ENCODE assay signal across 8 mouse cellular contexts in the genomic region with DNA sequence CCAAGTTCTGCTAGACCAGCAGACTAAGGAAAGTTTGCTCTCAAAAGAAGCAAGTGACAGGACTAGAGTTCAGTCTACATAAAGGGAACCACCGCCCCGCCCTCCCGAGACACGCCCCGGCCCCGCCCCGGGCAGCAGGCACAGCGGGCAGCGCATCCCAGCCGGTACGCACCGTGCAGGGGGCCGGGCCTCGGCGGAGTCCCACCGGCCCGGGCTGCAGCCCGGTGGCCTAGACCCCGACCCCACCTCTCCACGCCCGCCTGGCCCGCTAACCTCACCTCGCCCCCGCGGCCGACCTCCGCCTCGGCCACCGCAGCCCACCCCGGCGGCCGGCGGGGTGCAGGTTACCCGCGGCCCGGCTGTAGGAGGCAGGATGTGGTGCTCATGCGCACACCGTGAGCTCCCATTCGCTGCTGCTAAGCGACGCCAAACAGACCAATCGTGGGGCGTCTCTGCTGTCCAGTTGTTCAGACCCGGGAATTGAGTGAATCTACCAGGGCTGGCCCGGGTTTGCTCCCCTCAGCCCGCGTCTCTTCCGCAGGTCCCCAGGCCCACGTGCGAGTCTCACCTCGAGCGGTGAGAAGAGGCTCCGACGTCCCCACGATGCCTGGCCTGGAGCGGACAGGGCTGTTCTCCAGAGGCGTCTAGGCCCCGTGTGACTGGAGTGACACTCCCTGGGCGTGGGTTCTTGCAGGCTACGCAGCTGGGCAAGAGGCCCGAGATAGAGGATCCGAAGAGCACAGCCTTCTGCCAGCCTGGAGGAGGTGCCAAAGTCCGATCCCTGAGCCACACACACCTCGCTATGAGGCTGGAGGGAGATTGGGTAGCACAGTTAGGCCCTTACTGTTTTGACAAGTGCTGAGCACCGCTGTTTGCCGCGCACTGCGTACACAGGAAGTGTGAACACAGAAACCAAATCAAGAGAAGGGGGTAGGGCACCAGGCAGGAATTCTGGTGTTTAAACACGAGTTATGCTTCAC. TPM values are rescaled to one million over a fixed set of nuclear protein-coding genes. Genes with fewer than 3 reads are reported as not detected.
DNase-seq lines count a peak whose midpoint lies in the region; ATAC-seq and TF ChIP-seq lines count a peak whose summit lies in the region.

A gene (minus strand): TSS at position 845 of the 980 bp plus-strand sequence.

- TF ChIP-seq POLR2A in heart, adult 2 months (IDR thresholded peaks at IDR 0.05; ENCODE audit: insufficient read depth, low read depth, low read length): peak; percentile 37; the same call in 1 of the 2 replicates

- peaks cover 27% of the 10 kb centered on the region for H3K4me1 ChIP-seq in embryonic facial prominence, embryonic 13.5 days
- peaks cover 3% of the 10 kb centered on the region; the same call in 1 of the 2 replicates for H3K4me1 ChIP-seq in heart, adult 2 months (ENCODE audit: control insufficient read depth, insufficient read depth, low read length)
- peaks cover 24% of the 10 kb centered on the region for H3K4me1 ChIP-seq in limb, embryonic 13.5 days
- H3K4me1 ChIP-seq in midbrain, embryonic 16.5 days (ENCODE audit: control insufficient read depth, insufficient read depth, low read length): peaks cover 22% of the 10 kb centered on the region

- peak within 1 kb of the TSS; percentile 91 for H3K4me2 ChIP-seq in embryonic facial prominence, embryonic 13.5 days
- peak within 1 kb of the TSS; percentile 93 for H3K4me2 ChIP-seq in limb, embryonic 13.5 days (replicated peaks)
- peak within 1 kb of the TSS; percentile 89 for H3K4me2 ChIP-seq in midbrain, embryonic 16.5 days (ENCODE audit: low read length)

- peak within 1 kb of the TSS; percentile 75 for H3K27ac ChIP-seq in embryonic facial prominence, embryonic 13.5 days
- H3K27ac ChIP-seq in heart, adult 2 months: peak within 1 kb of the TSS; percentile 82
- H3K27ac ChIP-seq in limb, embryonic 13.5 days: peak within 1 kb of the TSS; percentile 52; the same call in 1 of the 2 replicates
- peak within 1 kb of the TSS; percentile 81 for H3K27ac ChIP-seq in midbrain, embryonic 16.5 days (ENCODE audit: low read length)

- intact Hi-C loops in heart, adult 2 months (cut with DNase I): no loop called here

- TF ChIP-seq EP300 in heart, adult 2 months (IDR thresholded peaks at IDR 0.05; ENCODE audit: insufficient read depth, low read depth, low read length): no peak

- no peaks in the 10 kb centered on the region for H3K27me3 ChIP-seq in embryonic facial prominence, embryonic 13.5 days
- H3K27me3 ChIP-seq in heart, adult 2 months (ENCODE audit: control insufficient read depth, insufficient read depth, low read length): no peaks in the 10 kb centered on the region
- H3K27me3 ChIP-seq in limb, embryonic 13.5 days: peaks cover 2% of the 10 kb centered on the region; the same call in 1 of the 2 replicates
- H3K27me3 ChIP-seq in midbrain, embryonic 16.5 days (ENCODE audit: control insufficient read depth, insufficient read depth, low read depth, low read length): no peaks in the 10 kb centered on the region

- peak within 1 kb of the TSS; percentile 81 for H3K9ac ChIP-seq in embryonic facial prominence, embryonic 13.5 days
- peak within 1 kb of the TSS; percentile 77 for H3K9ac ChIP-seq in heart, adult 2 months (ENCODE audit: low read depth, low read length)
- H3K9ac ChIP-seq in limb, embryonic 13.5 days: peak within 1 kb of the TSS; percentile 80
- H3K9ac ChIP-seq in midbrain, embryonic 16.5 days (ENCODE audit: low read depth, low read length): peak within 1 kb of the TSS; percentile 85

- H3K79me2 ChIP-seq in heart, adult 2 months (replicated peaks; ENCODE audit: control insufficient read depth, insufficient read depth, low read length): no peaks in the 10 kb centered on the region

- H3K9me3 ChIP-seq in embryonic facial prominence, embryonic 13.5 days: no peaks in the 10 kb centered on the region
- H3K9me3 ChIP-seq in limb, embryonic 13.5 days: no peaks in the 10 kb centered on the region
- no peaks in the 10 kb centered on the region for H3K9me3 ChIP-seq in midbrain, embryonic 16.5 days (replicated peaks; ENCODE audit: control insufficient read depth, low read length, poor library complexity, severe bottlenecking)

- ATAC-seq in embryonic facial prominence, embryonic 13.5 days (ENCODE audit: insufficient number of reproducible peaks, insufficient read depth, low FRiP score, low TSS enrichment, low read depth): peak; percentile 97
- ATAC-seq in limb, embryonic 13.5 days (ENCODE audit: low FRiP score, low read depth): peak; percentile 98
- ATAC-seq in midbrain, embryonic 16.5 days: peak; percentile 95

- peak within 1 kb of the TSS; percentile 79 for H3K4me3 ChIP-seq in embryonic facial prominence, embryonic 13.5 days
- peak within 1 kb of the TSS; percentile 58 for H3K4me3 ChIP-seq in heart, adult 2 months
- peak within 1 kb of the TSS; percentile 82 for H3K4me3 ChIP-seq in limb, embryonic 13.5 days
- H3K4me3 ChIP-seq in midbrain, embryonic 16.5 days (ENCODE audit: low read depth, low read length): peak within 1 kb of the TSS; percentile 76

- DNase-seq in 3134 (ENCODE audit: extremely low read depth, insufficient read length, low spot score): peak; percentile 95
- peak; percentile 94 to 97 for DNase-seq in adrenal gland, postnatal 36 days
- DNase-seq in heart, adult 2 months: peak; percentile 92 to 96
- DNase-seq in kidney, adult 8-10 months: peak; percentile 91 to 92
- peak; percentile 91 to 95 for DNase-seq in spleen, postnatal 10 days (ENCODE audit: low spot score in 2 of 2)

- under 1% methylated on average over 68 of the region's 69 CpGs for WGBS in embryonic facial prominence, embryonic 13.5 days
- 2% methylated on average over 67 of the region's 69 CpGs for WGBS in heart, adult 2 months
- WGBS in limb, embryonic 13.5 days: under 1% methylated on average over 58 of the region's 69 CpGs
- 1% methylated on average over 58 of the region's 69 CpGs for whole genome bisulfite sequencing in midbrain, embryonic 16.5 days

- TF ChIP-seq CTCF in heart, adult 2 months (IDR thresholded peaks at IDR 0.05): no peak

- 0 out of 2 replicates have a peak, but pooled peaks cover 3% of the 10 kb centered on the region for H3K36me3 ChIP-seq in embryonic facial prominence, embryonic 13.5 days
- no peaks in the 10 kb centered on the region for H3K36me3 ChIP-seq in heart, adult 2 months (ENCODE audit: control insufficient read depth, insufficient read depth, low read length)
- no peaks in the 10 kb centered on the region for H3K36me3 ChIP-seq in limb, embryonic 13.5 days
- no peaks in the 10 kb centered on the region for H3K36me3 ChIP-seq in midbrain, embryonic 16.5 days (ENCODE audit: control insufficient read depth, insufficient read depth, low read length)

RNA-seq across cellular contexts. Expression of the gene that starts here (rescaled TPM):
- total RNA-seq in adrenal gland, postnatal 36 days (2021): 1 to 10 TPM; 5.2 to 6.3 TPM
- polyA plus RNA-seq in embryonic facial prominence, embryonic 13.5 days (2015; fragmentation: Nextera tagmentation; extraction: Ambion mirVana): 15.8 and 16.8 TPM in 2 replicates
- total RNA-seq in heart, adult 2 months (2021): 1 to 10 TPM; 3.9 to 5.0 TPM
- 6.7 and 9.5 TPM in 2 replicates for polyA plus RNA-seq in heart, adult 2 months (2012; rRNA removed)
- polyA plus RNA-seq in limb, embryonic 13.5 days (2015; fragmentation: Nextera tagmentation; extraction: Ambion mirVana): 13.4 and 15.4 TPM in 2 replicates
- polyA plus RNA-seq in midbrain, embryonic 16.5 days (2015; fragmentation: Nextera tagmentation; extraction: Ambion mirVana): 32.0 and 34.5 TPM in 2 replicates

Comparison
In these comparisons a context has a peak if more than half of its experiments do, and no peak if none do; other contexts are left out.
1. Peak in every context shown above with its lines: DNase-seq, ATAC-seq, H3K4me3 ChIP-seq and H3K27ac ChIP-seq.